Mouse (Mus musculus): ENCODE results near the gene B2m.
"Not testable (repeated sequence)": the region's sequence is repeated elsewhere in the genome, so short reads cannot be mapped to it uniquely, and the experiment has no call there.

Gene B2m

GRCm38 (mm10) chr2:122147508-122148241 lies at the start of gene B2m:
TSS of gene B2m (plus strand) at chr2:122147686.
- DNase-seq (ENCODE audit: low spot score in 2 of 2), result peak; percentile 88 to 95

GRCm38 (mm10) chr2:122097686-122098085 lies 49.8 kb upstream of the B2m start:
- DNase-seq (ENCODE audit: low spot score in 2 of 2), result not testable (repeated sequence)

GRCm38 (mm10) chr2:122102070-122102469 lies 45.4 kb upstream of the B2m start:
- peak in 1 of 2 experiments; percentile 44 for DNase-seq (ENCODE audit: low spot score in 2 of 2)

GRCm38 (mm10) chr2:122108101-122108500 lies 39.4 kb upstream of the B2m start:
- DNase-seq (ENCODE audit: low spot score in 2 of 2), result no peak

GRCm38 (mm10) chr2:122109714-122110113 lies 37.8 kb upstream of the B2m start:
- DNase-seq (ENCODE audit: low spot score in 2 of 2), result no peak

GRCm38 (mm10) chr2:122116888-122117287 lies 30.6 kb upstream of the B2m start:
- DNase-seq (ENCODE audit: low spot score in 2 of 2), result no peak

- DNase-seq (ENCODE audit: low spot score in 2 of 2), result peak; percentile 96
These were observed 29.2 kb upstream of the B2m start, which contains the start of gene Spg11 for GRCm38 (mm10) chr2:122117961-122118958. TSS of gene Spg11 (minus strand) at chr2:122118386.

GRCm38 (mm10) chr2:122125680-122126572 lies 21.6 kb upstream of the B2m start:
- DNase-seq (ENCODE audit: low spot score in 2 of 2), result peak; percentile 48 to 50

GRCm38 (mm10) chr2:122126765-122127347 lies 20.6 kb upstream of the B2m start:
- peak in 1 of 2 experiments; percentile 27 for DNase-seq (ENCODE audit: low spot score in 2 of 2)

GRCm38 (mm10) chr2:122127635-122128034 lies 19.9 kb upstream of the B2m start:
- no peak for DNase-seq (ENCODE audit: low spot score in 2 of 2)

GRCm38 (mm10) chr2:122132078-122132477 lies 15.4 kb upstream of the B2m start:
- DNase-seq (ENCODE audit: low spot score in 2 of 2), result no peak

- no peak for DNase-seq (ENCODE audit: low spot score in 2 of 2)
These were observed 14.9 kb upstream of the B2m start for GRCm38 (mm10) chr2:122132618-122133017.

GRCm38 (mm10) chr2:122137839-122138465 lies 9.5 kb upstream of the B2m start:
- no peak for DNase-seq (ENCODE audit: low spot score in 2 of 2)

- no peak for DNase-seq (ENCODE audit: low spot score in 2 of 2)
These were observed 6.7 kb upstream of the B2m start for GRCm38 (mm10) chr2:122140815-122141214.

GRCm38 (mm10) chr2:122141332-122141967 lies 6.0 kb upstream of the B2m start:
- no peak for DNase-seq (ENCODE audit: low spot score in 2 of 2)

GRCm38 (mm10) chr2:122143111-122143510 lies 4.4 kb upstream of the B2m start:
- DNase-seq (ENCODE audit: low spot score in 2 of 2), result no peak

GRCm38 (mm10) chr2:122145756-122146155 lies 1.7 kb upstream of the B2m start:
- DNase-seq (ENCODE audit: low spot score in 2 of 2), result no peak

- DNase-seq (ENCODE audit: low spot score in 2 of 2), result no peak
These were observed 799 bp upstream of the B2m start for GRCm38 (mm10) chr2:122146687-122147086.

- peak; percentile 34 to 58 for DNase-seq (ENCODE audit: low spot score in 2 of 2)
These were observed 894 bp downstream of the B2m start for GRCm38 (mm10) chr2:122148242-122148917.
